Mouse (Mus musculus) C2C12 (cell line): ENCODE data around the gene Mroh2a. TPM values are rescaled to one million over a fixed set of nuclear protein-coding genes. Genes with fewer than 3 reads are reported as not detected.

ENCODE experiments used
- H3K27me3 ChIP-seq: one replicate; pipeline ENCODE4 v1.6.1; 2011; ENCODE audit not compliant: control insufficient read depth, insufficient read depth, insufficient read length
- H3K36me3 ChIP-seq: one replicate; pipeline ENCODE4 v1.6.1; 2011; ENCODE audit not compliant: control insufficient read depth, insufficient read depth
- H3K4me3 ChIP-seq: one replicate; pipeline ENCODE4 v1.5.1; 2011; ENCODE audit warnings: mild to moderate bottlenecking, control low read depth; ENCODE audit not compliant: poor library complexity, insufficient read depth, severe bottlenecking
- H3K79me2 ChIP-seq: one replicate; pipeline ENCODE4 v1.6.1; 2011; ENCODE audit not compliant: control insufficient read depth, insufficient read depth
- H3K79me3 ChIP-seq: one replicate; pipeline ENCODE4 v1.6.1; 2011; ENCODE audit warnings: low read depth, control low read depth
- H3ac ChIP-seq: one replicate; pipeline ENCODE3; 2011; ENCODE audit warnings: low read depth; ENCODE audit not compliant: control insufficient read depth, insufficient read length
- CEBPB ChIP-seq: IDR thresholded peaks from one replicate; pipeline ENCODE4 v1.6.1; 2011; ENCODE audit warnings: low read depth, mild to moderate bottlenecking, control low read depth, moderate library complexity
- CTCF ChIP-seq: IDR thresholded peaks from one replicate; pipeline ENCODE4 v1.5.1; 2011; ENCODE audit not compliant: control insufficient read depth, insufficient read depth, insufficient read length
- FOSL1 ChIP-seq: IDR thresholded peaks from one replicate; pipeline ENCODE4 v1.8.0; 2011; ENCODE audit warnings: mild to moderate bottlenecking, low read length; ENCODE audit not compliant: poor library complexity, insufficient read depth, severe bottlenecking
- MAX ChIP-seq: IDR thresholded peaks from one replicate; pipeline ENCODE4 v1.6.1; 2011; ENCODE audit warnings: mild to moderate bottlenecking, control low read depth
- MYOD1 ChIP-seq: IDR thresholded peaks from one replicate; pipeline ENCODE4 v1.6.1; 2011; ENCODE audit warnings: low read depth; ENCODE audit not compliant: control insufficient read depth, insufficient read length
- MYOG ChIP-seq: IDR thresholded peaks from one replicate; pipeline ENCODE4 v1.6.1; 2011; ENCODE audit not compliant: control insufficient read depth, insufficient read length; ENCODE audit errors: extremely low read depth
- USF1 ChIP-seq: IDR thresholded peaks from one replicate; pipeline ENCODE4 v1.6.1; 2011; ENCODE audit warnings: low read depth, mild to moderate bottlenecking, control low read depth, moderate library complexity
- polyA plus RNA-seq: library from polyadenylated mRNA; unstranded; fragments of >200 nt; fragmentation: generic; extraction: Trizol; gene quantifications from one replicate; pipeline ENCODE4 v1.2.1, GENCODE M21; 2012; ENCODE audit warnings: missing spikeins

Gene Mroh2a
- polyA plus RNA-seq, 1 experiment: 0.69 TPM

DNA sequence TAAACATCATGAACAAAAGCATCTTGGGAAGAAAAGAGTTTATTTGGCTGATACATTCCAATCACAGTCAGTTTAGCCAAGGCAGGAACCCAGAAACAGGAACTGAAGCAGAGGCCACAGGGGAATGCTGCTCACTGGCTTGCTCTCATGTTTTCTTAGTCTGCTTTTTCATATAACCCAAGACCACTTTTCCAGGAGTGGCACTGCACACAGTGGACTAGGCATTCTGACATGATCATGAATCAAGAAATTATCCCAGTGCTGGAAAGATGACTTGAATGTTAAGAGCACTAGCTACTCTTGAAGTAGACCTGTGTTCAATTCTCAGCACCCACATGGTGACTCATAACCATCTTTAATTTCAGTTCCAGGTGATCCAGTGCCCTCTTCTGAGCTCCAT is 1.0 kb upstream of the Mroh2a start:
- H3ac ChIP-seq: no peak overlapping the region
- peaks cover 9% of the 10 kb centered on the region for H3K27me3 ChIP-seq
- no peak overlapping the region for H3K4me3 ChIP-seq
- H3K79me2 ChIP-seq: no peaks in the 10 kb centered on the region
- TF ChIP-seq CEBPB (no peak), CTCF (no peak), MYOD1 (no peak)
- no peaks in the 10 kb centered on the region for H3K79me3 ChIP-seq
- H3K36me3 ChIP-seq: no peaks in the 10 kb centered on the region

DNA sequence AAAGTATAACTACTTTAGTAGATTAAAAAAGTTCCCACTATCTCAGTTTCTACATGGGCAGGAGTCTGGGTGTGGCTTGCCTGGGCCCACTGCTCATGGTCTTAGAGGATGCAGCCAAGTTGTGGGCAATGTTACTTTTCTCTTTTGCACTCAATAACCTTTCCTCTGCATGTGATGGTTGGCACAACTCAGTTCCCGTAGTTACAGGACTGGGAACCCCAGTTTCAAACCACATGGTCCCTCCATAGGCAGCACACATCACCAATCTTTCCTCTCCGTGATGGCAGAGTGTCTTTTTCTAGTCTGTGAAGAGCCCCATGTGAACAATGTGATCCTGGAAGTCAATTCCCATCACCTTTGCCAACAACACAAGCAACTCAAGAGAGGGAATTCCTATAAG is 696 bp downstream of the Mroh2a start:
- TF ChIP-seq USF1 (no peak), MYOD1 (no peak), MYOG (no peak), FOSL1 (no peak), CTCF (no peak), CEBPB (no peak), MAX (no peak)
- no peak overlapping the region for H3ac ChIP-seq
- no peak overlapping the region for H3K4me3 ChIP-seq
- no peaks in the 10 kb centered on the region for H3K36me3 ChIP-seq
- no peaks in the 10 kb centered on the region for H3K79me2 ChIP-seq
- H3K27me3 ChIP-seq: peaks cover 15% of the 10 kb centered on the region
- H3K79me3 ChIP-seq: no peaks in the 10 kb centered on the region

GRCm38 (mm10) chr1:88228121-88228520 is 1.3 kb downstream of the Mroh2a start:
- Histone ChIP-seq H3K4me3 (no peak overlapping the region), H3K79me3 (no peaks in the 10 kb centered on the region), H3K36me3 (no peaks in the 10 kb centered on the region), H3K79me2 (no peaks in the 10 kb centered on the region), H3K27me3 (peaks cover 16% of the 10 kb centered on the region), H3ac (no peak overlapping the region)
- TF ChIP-seq FOSL1 (no peak), CTCF (no peak), USF1 (no peak)

DNA sequence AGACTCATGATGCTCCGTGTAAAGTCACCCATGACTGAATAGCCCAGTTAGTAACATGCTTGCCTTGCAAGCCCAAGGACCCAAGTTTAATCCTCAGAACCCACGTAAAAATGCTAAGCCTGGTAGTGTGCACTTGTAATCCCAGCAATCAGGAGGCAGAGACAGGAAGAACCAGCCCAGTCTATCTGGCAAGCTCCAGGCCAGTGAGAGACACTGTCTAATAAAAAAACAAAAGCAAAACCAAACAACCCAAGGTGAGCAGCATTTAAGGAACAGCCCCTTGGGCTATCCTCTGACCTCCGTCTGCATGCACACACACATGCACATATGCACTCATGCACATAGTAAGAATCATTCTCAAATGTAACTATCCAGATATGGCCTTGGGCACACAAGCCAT is 2.8 kb downstream of the Mroh2a start:
- Histone ChIP-seq H3K79me2 (no peaks in the 10 kb centered on the region), H3K27me3 (peaks cover 25% of the 10 kb centered on the region), H3K36me3 (no peaks in the 10 kb centered on the region), H3K4me3 (no peak overlapping the region), H3ac (no peak overlapping the region), H3K79me3 (no peaks in the 10 kb centered on the region)
- no peak for TF ChIP-seq FOSL1
- TF ChIP-seq MAX: no peak
- TF ChIP-seq CTCF: no peak
- no peak for TF ChIP-seq USF1

- H3K79me2 ChIP-seq: no peaks in the 10 kb centered on the region
- no peaks in the 10 kb centered on the region for H3K79me3 ChIP-seq
- H3K4me3 ChIP-seq: no peak overlapping the region
- H3ac ChIP-seq: no peak overlapping the region
- H3K36me3 ChIP-seq: no peaks in the 10 kb centered on the region
- H3K27me3 ChIP-seq: peaks cover 29% of the 10 kb centered on the region
- TF ChIP-seq FOSL1 (no peak), USF1 (no peak), MYOD1 (no peak), CTCF (no peak), CEBPB (no peak), MAX (no peak), MYOG (no peak)
Observed at GRCm38 (mm10) chr1:88229986-88230385, 3.2 kb downstream of the Mroh2a start.

- H3K79me3 ChIP-seq: no peaks in the 10 kb centered on the region
- no peaks in the 10 kb centered on the region for H3K79me2 ChIP-seq
- H3K27me3 ChIP-seq: peaks cover 33% of the 10 kb centered on the region
- no peak overlapping the region for H3K4me3 ChIP-seq
- H3K36me3 ChIP-seq: no peaks in the 10 kb centered on the region
- no peak overlapping the region for H3ac ChIP-seq
- TF ChIP-seq MYOD1: no peak
- no peak for TF ChIP-seq CEBPB
- TF ChIP-seq MYOG: no peak
- no peak for TF ChIP-seq FOSL1
- TF ChIP-seq USF1: no peak
Observed at GRCm38 (mm10) chr1:88230421-88230820, 3.6 kb downstream of the Mroh2a start.
